Mouse (Mus musculus): ENCODE measurements at regions not wholly inside any gene's neighbourhood (a gene's known extent, or its start where the extent isn't known, plus 50 kb on each side); places are given as distances from the start of the nearest gene placed in this dataset.

GRCm38 (mm10) chr13:51297231-51297880 is 111.1 kb upstream of the S1pr3 start:
- DNase-seq (ENCODE audit: low spot score): no peak

- DNase-seq (ENCODE audit: low spot score): peak; percentile 52
Observed at GRCm38 (mm10) chr13:51299047-51299760, 109.2 kb upstream of the S1pr3 start.

GRCm38 (mm10) chr13:51301476-51301875 is 107.0 kb upstream of the S1pr3 start:
- no peak for DNase-seq (ENCODE audit: low spot score)

GRCm38 (mm10) chr13:51303112-51303511 is 105.3 kb upstream of the S1pr3 start:
- DNase-seq (ENCODE audit: low spot score): no peak

- no peak for DNase-seq (ENCODE audit: low spot score)
Observed at GRCm38 (mm10) chr13:51304631-51305030, 103.8 kb upstream of the S1pr3 start.

GRCm38 (mm10) chr13:51309446-51309845 is 99.0 kb upstream of the S1pr3 start:
- DNase-seq (ENCODE audit: low spot score): no peak

GRCm38 (mm10) chr13:51310041-51310440 is 98.4 kb upstream of the S1pr3 start:
- DNase-seq (ENCODE audit: low spot score): no peak

GRCm38 (mm10) chr13:51311679-51312255 is 96.7 kb upstream of the S1pr3 start:
- DNase-seq (ENCODE audit: low spot score): no peak

GRCm38 (mm10) chr13:51313129-51313850 is 95.1 kb upstream of the S1pr3 start:
- peak; percentile 75 for DNase-seq (ENCODE audit: low spot score)

- DNase-seq (ENCODE audit: low spot score): peak; percentile 64
Observed at GRCm38 (mm10) chr13:51314541-51314977, 93.9 kb upstream of the S1pr3 start.

- DNase-seq (ENCODE audit: low spot score): no peak
Observed at GRCm38 (mm10) chr13:51315008-51315778, 93.2 kb upstream of the S1pr3 start.

GRCm38 (mm10) chr13:51315779-51316041 is 92.7 kb upstream of the S1pr3 start:
- DNase-seq (ENCODE audit: low spot score): no peak

- no peak for DNase-seq (ENCODE audit: low spot score)
Observed at GRCm38 (mm10) chr13:51323058-51323715, 85.3 kb upstream of the S1pr3 start.

GRCm38 (mm10) chr13:51324714-51325113 is 83.7 kb upstream of the S1pr3 start:
- no peak for DNase-seq (ENCODE audit: low spot score)

GRCm38 (mm10) chr13:51325298-51325697 is 83.1 kb upstream of the S1pr3 start:
- DNase-seq (ENCODE audit: low spot score): no peak

GRCm38 (mm10) chr13:51326128-51326527 is 82.3 kb upstream of the S1pr3 start:
- DNase-seq (ENCODE audit: low spot score): no peak

GRCm38 (mm10) chr13:51328131-51328970 is 80.1 kb upstream of the S1pr3 start:
- DNase-seq (ENCODE audit: low spot score): peak; percentile 8

- DNase-seq (ENCODE audit: low spot score): no peak
Observed at GRCm38 (mm10) chr13:51328971-51329346, 79.5 kb upstream of the S1pr3 start.

- no peak for DNase-seq (ENCODE audit: low spot score)
Observed at GRCm38 (mm10) chr13:51329717-51330116, 78.7 kb upstream of the S1pr3 start.

- peak; percentile 8 for DNase-seq (ENCODE audit: low spot score)
Observed at GRCm38 (mm10) chr13:51332271-51332670, 76.2 kb upstream of the S1pr3 start.

Data from gastrocnemius, adult 18-20 months (tissue).